In the genomic region with DNA sequence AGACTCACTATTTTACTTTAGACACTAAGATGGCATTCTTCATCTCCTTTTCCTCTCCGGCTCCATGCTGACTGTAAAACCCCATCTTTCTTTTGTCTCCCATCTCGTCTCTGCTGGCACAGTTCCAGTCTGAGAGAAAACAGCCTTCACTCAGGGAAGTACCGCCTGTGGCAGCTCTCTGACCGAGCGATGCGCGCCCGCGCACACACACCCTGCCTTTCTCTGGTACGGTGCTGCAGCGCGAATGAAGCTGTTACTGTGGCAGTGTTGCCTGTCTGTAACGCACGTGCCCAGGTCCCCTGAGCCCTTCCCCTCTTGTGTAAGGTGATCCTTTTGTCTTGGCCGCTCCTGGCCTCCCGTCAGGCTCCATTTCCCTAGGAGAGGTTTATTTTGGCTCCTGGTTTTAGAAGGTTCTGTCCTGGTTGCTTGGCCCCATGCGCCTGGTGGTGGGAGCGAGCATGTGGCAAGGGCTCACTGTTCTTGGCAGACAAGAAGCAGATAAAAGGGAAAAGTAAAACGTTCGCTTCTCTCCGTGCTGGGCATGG, we compare ENCODE assay signal across 21 mouse cellular contexts. TPM values are rescaled to one million over a fixed set of nuclear protein-coding genes. Genes with fewer than 3 reads are reported as not detected.
DNase-seq lines count a peak whose midpoint lies in the region; ATAC-seq and TF ChIP-seq lines count a peak whose summit lies in the region.
"Had no signal": no experiment of that assay in that cellular context is flagged by ENCODE, and none has a peak within 500 bp of the region (broad histone marks: within the 10 kb centered on the region; RNA-seq: fewer than 3 reads in every experiment).

No protein-coding gene starts in this region.

- TF ChIP-seq POLR2A in testis, adult 2 months (IDR thresholded peaks at IDR 0.05; ENCODE audit: control insufficient read depth, low read depth, low read length) = no peak

- no peaks in the 10 kb centered on the region for H3K9me3 ChIP-seq in embryonic facial prominence, embryonic 11.5 days (replicated peaks; ENCODE audit: control insufficient read depth, low read length)
- H3K9me3 ChIP-seq in embryonic facial prominence, embryonic 10.5 days = no peaks in the 10 kb centered on the region; the same call in 1 of the 2 replicates
- H3K9me3 ChIP-seq in hindbrain, embryonic 15.5 days = no peaks in the 10 kb centered on the region
- H3K9me3 ChIP-seq in hindbrain, postnatal 0 days (ENCODE audit: low read length) = no peaks in the 10 kb centered on the region
- H3K9me3 ChIP-seq: embryonic facial prominence, embryonic 15.5 days; heart, embryonic 15.5 days; liver, embryonic 13.5 days had no signal

- H3K9ac ChIP-seq in embryonic facial prominence, embryonic 11.5 days (replicated peaks; ENCODE audit: low read length) = no peak overlapping the region
- no peak overlapping the region for H3K9ac ChIP-seq in hindbrain, embryonic 15.5 days
- no peak overlapping the region for H3K9ac ChIP-seq in hindbrain, postnatal 0 days (replicated peaks; ENCODE audit: low read length)
- H3K9ac ChIP-seq: embryonic facial prominence, embryonic 15.5 days; heart, embryonic 15.5 days; limb, embryonic 12.5 days; liver, embryonic 13.5 days; lung, embryonic 14.5 days had no signal

- peaks cover 11% of the 10 kb centered on the region for H3K36me3 ChIP-seq in embryonic facial prominence, embryonic 11.5 days (replicated peaks; ENCODE audit: control insufficient read depth, insufficient read depth, low read depth, low read length)
- peaks cover 98% of the 10 kb centered on the region for H3K36me3 ChIP-seq in embryonic facial prominence, embryonic 10.5 days (replicated peaks)
- peaks cover 23% of the 10 kb centered on the region for H3K36me3 ChIP-seq in hindbrain, embryonic 15.5 days
- peaks cover 16% of the 10 kb centered on the region; the same call in 1 of the 2 replicates for H3K36me3 ChIP-seq in hindbrain, postnatal 0 days (ENCODE audit: insufficient read depth, low read length)
- no peaks in the 10 kb centered on the region; the same call in 1 of the 2 replicates for H3K36me3 ChIP-seq in testis, adult 2 months (ENCODE audit: control insufficient read depth, insufficient read depth, low read length)

- intact Hi-C loops in left cerebral cortex, postnatal 25 days (cut with DNase I) = no loop called here

- no peak overlapping the region for H3K4me2 ChIP-seq in embryonic facial prominence, embryonic 11.5 days (ENCODE audit: low read depth, low read length)
- H3K4me2 ChIP-seq in hindbrain, embryonic 15.5 days = no peak overlapping the region
- no peak overlapping the region for H3K4me2 ChIP-seq in hindbrain, postnatal 0 days (ENCODE audit: low read depth, low read length)
- H3K4me2 ChIP-seq: embryonic facial prominence, embryonic 15.5 days; heart, embryonic 15.5 days; limb, embryonic 12.5 days; liver, embryonic 13.5 days; lung, embryonic 14.5 days had no signal

- H3K27ac ChIP-seq in embryonic facial prominence, embryonic 11.5 days (replicated peaks; ENCODE audit: low read depth, low read length) = no peak overlapping the region
- no peak overlapping the region; the same call in 1 of the 2 replicates for H3K27ac ChIP-seq in embryonic facial prominence, embryonic 10.5 days (replicated peaks)
- H3K27ac ChIP-seq in hindbrain, embryonic 15.5 days (replicated peaks) = no peak overlapping the region
- H3K27ac ChIP-seq in hindbrain, postnatal 0 days = no peak overlapping the region
- H3K27ac ChIP-seq in testis, adult 2 months (ENCODE audit: control insufficient read depth, insufficient read depth, low read depth, low read length) = 0 out of 2 replicates have a peak overlapping the region, but pooled peaks have one; percentile 20
- H3K27ac ChIP-seq: embryonic facial prominence, embryonic 15.5 days; heart, embryonic 15.5 days; limb, embryonic 12.5 days; liver, embryonic 13.5 days had no signal

- 0 out of 2 replicates have a peak, but pooled peaks have one; percentile 48 for ATAC-seq in embryonic facial prominence, embryonic 11.5 days (replicated peaks; ENCODE audit: insufficient number of reproducible peaks, low FRiP score, low TSS enrichment, low read depth)
- peak; percentile 55; the same call in 1 of the 2 replicates for ATAC-seq in hindbrain, embryonic 15.5 days (ENCODE audit: low FRiP score, low read depth)
- no peak for ATAC-seq in hindbrain, postnatal 0 days
- ATAC-seq: intestine, embryonic 16.5 days had no signal

- DNase-seq in embryonic facial prominence, embryonic 11.5 days (ENCODE audit: low spot score) = no peak
- DNase-seq in embryonic facial prominence, embryonic 10.5 days (ENCODE audit: low spot score) = no peak
- DNase-seq in hindbrain, postnatal 0 days (ENCODE audit: low spot score) = no peak
- DNase-seq in testis, postnatal 10 days (ENCODE audit: low spot score) = no peak
- peak; percentile 32 for DNase-seq in testis, postnatal 14 days (ENCODE audit: low spot score)
- DNase-seq in left cerebral cortex, postnatal 25 days (ENCODE audit: low spot score in 2 of 2) = no peak
- DNase-seq: adrenal gland, adult 8-10 months; gastrocnemius, postnatal 36 days; heart, postnatal 4 days; kidney, postnatal 36 days; layer of hippocampus, adult 9-11 months; liver, embryonic 13.5 days; lung, embryonic 14.5 days; lung, postnatal 36 days; right cerebral cortex, postnatal 25 days had no signal

- no peak for TF ChIP-seq CTCF in hindbrain, postnatal 0 days (IDR thresholded peaks at IDR 0.05; ENCODE audit: low read depth)
- TF ChIP-seq CTCF in testis, adult 2 months (IDR thresholded peaks at IDR 0.05; ENCODE audit: control insufficient read depth, insufficient read depth, insufficient replicate concordance, low read depth, low read length) = no peak

- WGBS in embryonic facial prominence, embryonic 11.5 days = 91% methylated on average over 21 of the region's 21 CpGs
- 94% methylated on average over 21 of the region's 21 CpGs for WGBS in embryonic facial prominence, embryonic 10.5 days
- 67% methylated on average over 21 of the region's 21 CpGs for WGBS in hindbrain, embryonic 15.5 days
- 61% methylated on average over 21 of the region's 21 CpGs for WGBS in hindbrain, postnatal 0 days

- no peaks in the 10 kb centered on the region for H3K4me1 ChIP-seq in embryonic facial prominence, embryonic 11.5 days (ENCODE audit: control insufficient read depth, insufficient read depth, low read length)
- H3K4me1 ChIP-seq in embryonic facial prominence, embryonic 10.5 days = peaks cover 3% of the 10 kb centered on the region
- peaks cover 60% of the 10 kb centered on the region for H3K4me1 ChIP-seq in hindbrain, embryonic 15.5 days (replicated peaks)
- H3K4me1 ChIP-seq in hindbrain, postnatal 0 days (ENCODE audit: insufficient read depth, low read length) = peaks cover 13% of the 10 kb centered on the region; the same call in 1 of the 2 replicates
- H3K4me1 ChIP-seq in testis, adult 2 months (ENCODE audit: control insufficient read depth, insufficient read depth, low read length) = peaks cover 4% of the 10 kb centered on the region; the same call in 1 of the 2 replicates
- H3K4me1 ChIP-seq: liver, embryonic 13.5 days had no signal

- no peak overlapping the region for H3K4me3 ChIP-seq in embryonic facial prominence, embryonic 11.5 days (ENCODE audit: low read depth, low read length)
- no peak overlapping the region for H3K4me3 ChIP-seq in embryonic facial prominence, embryonic 10.5 days
- no peak overlapping the region for H3K4me3 ChIP-seq in hindbrain, embryonic 15.5 days
- no peak overlapping the region for H3K4me3 ChIP-seq in hindbrain, postnatal 0 days (ENCODE audit: low read length)
- peak overlapping the region; percentile 62 for H3K4me3 ChIP-seq in testis, adult 2 months (ENCODE audit: control insufficient read depth, low read depth, low read length)
- H3K4me3 ChIP-seq: embryonic facial prominence, embryonic 15.5 days; heart, embryonic 15.5 days; limb, embryonic 12.5 days; liver, embryonic 13.5 days had no signal

- no peaks in the 10 kb centered on the region for H3K27me3 ChIP-seq in embryonic facial prominence, embryonic 11.5 days (ENCODE audit: control insufficient read depth, insufficient read depth, low read length)
- H3K27me3 ChIP-seq in embryonic facial prominence, embryonic 10.5 days (replicated peaks; ENCODE audit: low read depth, poor library complexity, severe bottlenecking) = no peaks in the 10 kb centered on the region
- no peaks in the 10 kb centered on the region for H3K27me3 ChIP-seq in hindbrain, embryonic 15.5 days
- H3K27me3 ChIP-seq in hindbrain, postnatal 0 days (ENCODE audit: insufficient read depth, low read length) = no peaks in the 10 kb centered on the region
- H3K27me3 ChIP-seq in testis, adult 2 months (ENCODE audit: control insufficient read depth, insufficient read depth, low read length) = no peaks in the 10 kb centered on the region
- H3K27me3 ChIP-seq: embryonic facial prominence, embryonic 15.5 days; heart, embryonic 15.5 days; limb, embryonic 12.5 days; liver, embryonic 13.5 days had no signal

RNA-seq across cellular contexts. Expression of gene Tsc22d1, which starts 11.3 kb away (rescaled TPM):
- polyA plus RNA-seq in embryonic facial prominence, embryonic 11.5 days (2014; fragmentation: Nextera tagmentation; extraction: Ambion mirVana) = 559 and 576 TPM in 2 replicates
- polyA plus RNA-seq in embryonic facial prominence, embryonic 10.5 days (2016; fragmentation: Nextera tagmentation; extraction: Ambion mirVana) = 300 and 325 TPM in 2 replicates
- 767 and 770 TPM in 2 replicates for polyA plus RNA-seq in hindbrain, embryonic 15.5 days (2015; fragmentation: Nextera tagmentation; extraction: Ambion mirVana)
- total RNA-seq in hindbrain, postnatal 0 days (2014; rRNA removed) = 525 and 569 TPM in 2 replicates
- polyA plus RNA-seq in hindbrain, postnatal 0 days (2015; fragmentation: Nextera tagmentation; extraction: Ambion mirVana) = 544 and 588 TPM in 2 replicates
- polyA plus RNA-seq in testis, adult 2 months (2012; rRNA removed) = 174 and 198 TPM in 2 replicates
- 100 to 1,000 TPM; 565 to 602 TPM for total RNA-seq in left cerebral cortex, postnatal 25 days (2021)
